Comparison of ENCODE assay signal across 8 mouse cellular contexts in the genomic region with DNA sequence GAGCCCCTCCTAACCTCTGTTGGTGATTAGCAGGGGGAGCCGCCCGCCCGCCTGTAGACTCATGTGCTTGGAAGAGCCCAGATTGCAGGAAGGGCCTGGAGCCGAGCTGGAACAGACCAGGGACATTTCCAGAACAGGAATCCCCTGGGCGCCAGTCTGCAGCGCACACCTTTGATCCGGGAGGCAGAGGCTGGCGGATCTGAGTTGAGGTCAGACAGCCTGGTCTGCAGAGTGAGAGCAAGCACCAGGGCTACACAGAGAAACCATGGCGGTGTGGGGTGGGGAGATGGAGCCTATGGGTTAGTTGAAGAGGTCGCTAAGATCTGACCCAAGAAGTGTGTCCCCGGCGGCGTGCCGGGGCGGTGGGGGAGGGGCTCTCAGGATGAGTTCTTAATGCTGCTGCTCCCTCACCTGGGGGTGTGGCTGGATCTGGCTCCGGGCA. TPM values are rescaled to one million over a fixed set of nuclear protein-coding genes. Genes with fewer than 3 reads are reported as not detected.
A peak's percentile ranks its signal among the peaks of the same experiment; 100 is the strongest.
DNase-seq lines count a peak whose midpoint lies in the region; ATAC-seq and TF ChIP-seq lines count a peak whose summit lies in the region.

No protein-coding gene starts in this region.

- in situ Hi-C loops in ES-E14 (cut with MboI; ENCODE audit: low sequenced_read_pairs in 2 of 2, unreplicated experiment in 2 of 2) = no loop called here

- WGBS in kidney, embryonic 15.5 days = 20% methylated on average over 16 of the region's 16 CpGs
- 18% methylated on average over 16 of the region's 16 CpGs for WGBS in stomach, embryonic 16.5 days

- peak; percentile 57 for DNase-seq in cerebellum, adult 9-11 months
- no peak for DNase-seq in cerebellum, postnatal 14 days
- DNase-seq in ES-E14 (ENCODE audit: low read depth, low spot score) = no peak
- DNase-seq in heart, adult 11 months = peak; percentile 98
- DNase-seq in cerebellum, adult 9-10 months = no peak
- no peak for DNase-seq in natural killer cell, adult 2 months (ENCODE audit: low spot score in 2 of 2)

- peaks cover 16 to 44% of the 10 kb centered on the region in 2 experiments; a peak in 3 of 4 replicates for H3K4me1 ChIP-seq in ES-E14 (ENCODE audit: control insufficient read depth in 2 of 2, insufficient read depth in 2 of 2, low read length in 2 of 2, poor library complexity in 1 of 2)
- peaks cover 90% of the 10 kb centered on the region for H3K4me1 ChIP-seq in kidney, embryonic 15.5 days
- H3K4me1 ChIP-seq in stomach, embryonic 16.5 days (ENCODE audit: control insufficient read depth, insufficient read depth, low read length) = peaks cover 82% of the 10 kb centered on the region

- no peaks in the 10 kb centered on the region; the same call in 1 of the 2 replicates for H3K36me3 ChIP-seq in ES-E14 (ENCODE audit: control insufficient read depth, insufficient read depth, low read length, poor library complexity, severe bottlenecking)
- 0 out of 2 replicates have a peak, but pooled peaks cover 3% of the 10 kb centered on the region for H3K36me3 ChIP-seq in kidney, embryonic 15.5 days
- H3K36me3 ChIP-seq in stomach, embryonic 16.5 days (ENCODE audit: control insufficient read depth, insufficient read depth, low read length) = no peaks in the 10 kb centered on the region

- no peak for ATAC-seq in kidney, embryonic 15.5 days (replicated peaks; ENCODE audit: low FRiP score)
- no peak for ATAC-seq in stomach, embryonic 16.5 days (ENCODE audit: insufficient read depth, low FRiP score)

- peak overlapping the region; percentile 44 to 53 for H3K4me3 ChIP-seq in ES-E14 (ENCODE audit: insufficient read depth in 1 of 2, low read depth in 1 of 2, low read length in 2 of 2, poor library complexity in 1 of 2, severe bottlenecking in 1 of 2)
- no peak overlapping the region for H3K4me3 ChIP-seq in kidney, embryonic 15.5 days (replicated peaks)
- H3K4me3 ChIP-seq in stomach, embryonic 16.5 days (replicated peaks; ENCODE audit: low read length) = no peak overlapping the region

- H3K9me3 ChIP-seq in ES-E14 (ENCODE audit: control insufficient read depth, insufficient read depth, low read depth, low read length) = no peaks in the 10 kb centered on the region
- H3K9me3 ChIP-seq in kidney, embryonic 15.5 days (replicated peaks) = no peaks in the 10 kb centered on the region
- H3K9me3 ChIP-seq in stomach, embryonic 16.5 days (replicated peaks; ENCODE audit: control insufficient read depth, low read length) = no peaks in the 10 kb centered on the region

- 0 out of 2 replicates have a peak, but pooled peaks cover 3% of the 10 kb centered on the region for H3K27me3 ChIP-seq in kidney, embryonic 15.5 days
- no peaks in the 10 kb centered on the region for H3K27me3 ChIP-seq in stomach, embryonic 16.5 days (ENCODE audit: control insufficient read depth, insufficient read depth, low read length)

- peak overlapping the region; percentile 32 for H3K4me2 ChIP-seq in kidney, embryonic 15.5 days
- peak overlapping the region; percentile 33 for H3K4me2 ChIP-seq in stomach, embryonic 16.5 days (ENCODE audit: low read depth, low read length)

- no peak overlapping the region for H3K27ac ChIP-seq in ES-E14 (ENCODE audit: insufficient read depth, low read depth, low read length, poor library complexity, severe bottlenecking)
- peak overlapping the region; percentile 86 for H3K27ac ChIP-seq in kidney, embryonic 15.5 days
- peak overlapping the region; percentile 64 for H3K27ac ChIP-seq in stomach, embryonic 16.5 days (ENCODE audit: low read length)

- peak overlapping the region; percentile 48; the same call in 1 of the 2 replicates for H3K9ac ChIP-seq in ES-E14 (ENCODE audit: insufficient read depth, low read depth, low read length, poor library complexity, severe bottlenecking)
- H3K9ac ChIP-seq in kidney, embryonic 15.5 days = peak overlapping the region; percentile 33; the same call in 1 of the 2 replicates
- peak overlapping the region; percentile 54 for H3K9ac ChIP-seq in stomach, embryonic 16.5 days (ENCODE audit: low read length)

TF ChIP-seq in ES-E14, 5 proteins besides CTCF, POLR2A, EP300 and RAD21:
- no peak for TF ChIP-seq MAFK (IDR thresholded peaks at IDR 0.05; ENCODE audit: insufficient read depth, low read depth, low read length)
- TF ChIP-seq HCFC1 (IDR thresholded peaks at IDR 0.05; ENCODE audit: borderline replicate concordance, insufficient read depth, low read length) = no peak
- no peak for TF ChIP-seq ZNF384 (IDR thresholded peaks at IDR 0.05; ENCODE audit: low read depth, low read length)
- no peak for TF ChIP-seq CHD2 (IDR thresholded peaks at IDR 0.05; ENCODE audit: low read depth, low read length)
- no peak for TF ChIP-seq ZC3H11A (IDR thresholded peaks at IDR 0.05; ENCODE audit: borderline replicate concordance, low read depth, low read length)

RNA-seq across cellular contexts. Expression of gene Rplp0, which starts 25.0 kb away (rescaled TPM):
- total RNA-seq in ES-E14 (2012; rRNA removed) = 2,284 and 2,327 TPM in 2 replicates
- 1,539 and 1,600 TPM in 2 replicates for polyA plus RNA-seq in kidney, embryonic 15.5 days (2015; fragmentation: Nextera tagmentation; extraction: Ambion mirVana)
- polyA plus RNA-seq in stomach, embryonic 16.5 days (2015; fragmentation: Nextera tagmentation; extraction: Ambion mirVana) = 1,450 and 1,538 TPM in 2 replicates

RNA-seq across cellular contexts. Expression of gene Pxn, which starts 27.8 kb away (rescaled TPM):
- 25.5 and 29.4 TPM in 2 replicates for total RNA-seq in ES-E14 (2012; rRNA removed)
- polyA plus RNA-seq in kidney, embryonic 15.5 days (2015; fragmentation: Nextera tagmentation; extraction: Ambion mirVana) = 51.7 and 56.1 TPM in 2 replicates
- polyA plus RNA-seq in stomach, embryonic 16.5 days (2015; fragmentation: Nextera tagmentation; extraction: Ambion mirVana) = 41.9 and 44.5 TPM in 2 replicates

RNA-seq across cellular contexts. Expression of gene Gcn1l1, which starts 30.7 kb away (rescaled TPM):
- total RNA-seq in ES-E14 (2012; rRNA removed) = 112 and 163 TPM in 2 replicates
- 44.3 and 49.3 TPM in 2 replicates for polyA plus RNA-seq in kidney, embryonic 15.5 days (2015; fragmentation: Nextera tagmentation; extraction: Ambion mirVana)
- polyA plus RNA-seq in stomach, embryonic 16.5 days (2015; fragmentation: Nextera tagmentation; extraction: Ambion mirVana) = 33.6 and 35.1 TPM in 2 replicates

RNA-seq across cellular contexts. Expression of gene Sirt4, which starts 49.8 kb away (rescaled TPM):
- total RNA-seq in ES-E14 (2012; rRNA removed) = 15.3 and 25.7 TPM in 2 replicates
- polyA plus RNA-seq in kidney, embryonic 15.5 days (2015; fragmentation: Nextera tagmentation; extraction: Ambion mirVana) = 24.6 and 25.0 TPM in 2 replicates
- 24.4 and 28.0 TPM in 2 replicates for polyA plus RNA-seq in stomach, embryonic 16.5 days (2015; fragmentation: Nextera tagmentation; extraction: Ambion mirVana)

Comparison
In these comparisons a context has a peak if more than half of its experiments do, and no peak if none do; other contexts are left out.
1. DNase-seq: peak in cerebellum, adult 9-11 months (single experiment) and heart, adult 11 months (single experiment); none in cerebellum, postnatal 14 days (0 of 2), ES-E14 (single experiment), cerebellum, adult 9-10 months (single experiment) and natural killer cell, adult 2 months (0 of 2).
2. H3K4me3 ChIP-seq: peak in ES-E14 (2 of 2); none in kidney, embryonic 15.5 days (single experiment) and stomach, embryonic 16.5 days (single experiment).
3. Peak in every context shown above with its lines, with median percentiles within 50 percentile points of each other: H3K9ac ChIP-seq.